Mouse (Mus musculus): Measurements from ENCODE around the gene Adar.

The Adar gene

DNA sequence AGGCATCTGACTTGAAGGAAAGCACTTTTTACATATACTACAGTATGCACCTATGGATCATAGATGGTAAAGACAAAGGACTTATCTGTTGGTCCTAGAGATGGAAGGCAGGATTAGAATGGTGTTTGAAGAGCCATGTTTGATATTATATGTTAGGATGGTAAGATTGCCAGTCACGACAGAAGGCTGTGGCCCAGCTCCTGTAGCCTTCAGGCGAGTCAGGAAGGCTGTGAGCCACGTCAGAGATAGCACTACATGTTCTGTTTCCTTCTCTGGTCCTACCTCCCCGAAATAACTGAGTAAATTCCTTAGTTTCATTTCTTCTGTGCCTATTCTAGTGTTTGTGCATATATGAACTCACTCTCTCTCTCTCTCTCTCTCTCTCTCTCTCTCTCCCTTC lies 17.3 kb downstream of the Adar start:
- no peak for DNase-seq

DNA sequence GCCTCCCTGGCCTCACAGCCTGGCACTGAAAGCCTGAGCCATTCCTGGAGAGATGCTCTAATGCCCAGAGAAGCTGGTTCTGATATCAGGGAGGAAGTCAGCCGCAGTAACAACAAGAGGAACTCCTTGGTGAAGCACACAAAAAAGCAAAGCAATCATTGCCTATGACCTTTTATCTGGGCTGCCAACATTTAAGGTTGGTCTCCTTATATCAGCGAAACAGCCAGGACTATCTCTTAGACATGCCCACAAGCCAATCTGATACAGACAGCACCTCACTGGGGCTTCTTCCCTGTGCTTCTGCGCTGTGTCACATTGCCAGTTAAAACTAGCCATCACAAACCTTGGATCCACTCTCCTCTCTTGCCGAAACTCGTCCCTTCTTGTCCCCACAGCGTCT lies 23.7 kb downstream of the Adar start:
- no peak for DNase-seq

DNA sequence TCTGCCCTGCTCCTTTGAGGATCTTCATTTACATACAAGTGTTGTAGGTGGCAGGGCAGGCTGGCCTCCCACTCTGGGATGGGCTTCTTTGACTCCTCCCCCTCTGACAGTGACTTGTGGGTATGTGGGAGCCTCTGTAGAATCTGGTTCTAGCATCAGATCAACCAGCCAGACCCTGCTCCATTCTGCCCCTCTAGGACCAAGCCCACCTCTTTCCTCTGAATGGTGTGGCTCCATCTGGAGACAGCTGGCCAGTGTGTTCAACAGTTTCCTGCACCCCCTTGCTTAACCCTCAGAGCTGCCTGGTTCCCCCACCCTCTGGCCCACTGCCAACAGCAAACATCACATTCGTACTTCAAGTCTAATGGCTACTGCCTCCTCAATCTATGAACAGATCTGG lies 37.5 kb downstream of the Adar start:
- DNase-seq, result no peak

DNA sequence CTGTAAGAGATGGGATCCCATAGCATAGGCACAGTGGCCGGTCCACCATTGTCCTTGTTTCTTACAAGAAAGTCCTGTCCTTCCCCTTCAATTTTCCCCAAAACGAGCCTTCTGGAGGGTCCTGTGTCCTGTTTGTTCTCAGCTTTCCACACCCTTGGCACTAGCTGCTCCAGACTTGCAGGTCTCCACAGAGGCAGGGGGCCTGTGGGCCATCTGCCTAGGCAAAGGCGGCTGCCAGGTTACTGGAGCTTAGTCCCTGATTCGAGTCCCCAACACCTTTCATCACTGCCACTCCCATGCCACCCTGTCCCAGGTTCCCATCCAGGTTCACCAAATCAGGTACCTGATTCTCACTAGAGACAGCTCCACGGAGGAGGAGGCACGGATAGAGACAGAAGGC lies 40.5 kb downstream of the Adar start:
- no peak for DNase-seq

DNA sequence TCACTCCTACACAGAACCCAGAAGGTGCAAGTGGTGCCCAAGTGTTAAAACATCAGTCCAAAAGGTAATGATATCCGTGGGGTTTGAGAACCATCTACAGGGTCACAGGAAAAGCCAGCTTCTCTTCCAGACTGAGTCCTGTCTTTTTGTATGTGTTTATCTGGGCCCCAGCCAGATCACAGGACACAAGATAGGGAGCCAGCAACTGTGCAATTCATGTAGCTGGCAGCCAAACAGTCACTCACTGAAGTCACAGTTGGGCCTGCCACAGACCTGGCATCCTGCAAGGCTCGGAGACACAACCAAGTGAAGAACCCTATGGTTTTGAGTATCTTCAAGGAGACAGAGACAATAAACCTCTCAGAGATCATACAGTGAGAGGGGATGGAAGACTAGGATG lies 43.0 kb downstream of the Adar start:
- no peak for DNase-seq

DNA sequence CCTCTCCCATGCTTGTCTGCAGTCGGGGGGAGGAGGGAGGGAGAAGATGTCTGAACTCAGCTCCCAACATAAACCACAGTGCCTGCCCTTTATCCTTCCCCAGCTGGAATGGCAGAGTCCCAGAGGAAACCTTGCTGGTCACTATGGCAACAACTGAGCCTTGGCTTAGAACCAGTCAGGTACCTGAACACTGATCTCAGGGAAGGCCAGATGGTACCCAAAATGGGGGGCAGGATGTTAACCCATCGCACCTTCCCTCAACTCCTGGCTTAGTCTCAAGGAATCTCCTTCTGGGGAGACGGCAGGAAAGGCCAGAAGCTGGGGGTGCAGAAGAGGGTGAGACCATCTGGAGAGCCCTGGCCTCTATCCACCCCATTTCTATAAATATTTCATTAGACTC lies 45.0 kb downstream of the Adar start:
- no peak for DNase-seq

DNA sequence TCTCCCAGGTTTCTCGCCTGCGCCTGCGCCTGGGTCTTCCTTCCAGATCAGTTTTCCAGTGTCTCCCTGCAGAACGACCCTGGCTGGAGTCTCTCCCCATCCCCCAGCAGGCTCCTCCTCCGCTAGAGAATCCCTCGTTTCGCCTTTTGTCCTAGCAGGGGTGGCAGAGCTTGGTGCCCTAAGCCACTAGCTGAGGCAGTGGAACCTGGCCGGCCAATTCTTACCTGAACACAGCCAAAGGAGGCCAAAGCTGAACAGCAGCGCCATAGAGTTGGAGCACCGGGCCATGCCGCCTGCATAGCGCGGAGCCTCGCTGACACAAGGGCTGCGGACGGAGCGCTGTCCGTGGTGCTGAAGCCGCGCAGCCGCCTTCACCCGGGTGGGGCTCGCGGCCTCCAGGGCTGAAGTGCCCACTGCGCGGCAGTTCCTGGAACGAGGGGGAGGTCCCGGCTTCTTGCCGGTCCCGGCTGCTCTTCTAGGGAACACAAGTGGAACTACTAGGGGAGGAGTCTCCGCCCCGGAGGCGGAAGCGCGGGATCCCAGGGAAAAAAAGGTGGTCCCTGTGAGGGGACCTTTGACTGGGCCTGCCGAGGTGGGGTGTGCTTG lies 49.4 kb downstream of the Adar start, which contains the start of gene Chrnb2:
Gene Chrnb2, minus strand, starts transcription at position 514 of the 606 bp plus-strand sequence.
- DNase-seq, result peak; percentile 77

DNA sequence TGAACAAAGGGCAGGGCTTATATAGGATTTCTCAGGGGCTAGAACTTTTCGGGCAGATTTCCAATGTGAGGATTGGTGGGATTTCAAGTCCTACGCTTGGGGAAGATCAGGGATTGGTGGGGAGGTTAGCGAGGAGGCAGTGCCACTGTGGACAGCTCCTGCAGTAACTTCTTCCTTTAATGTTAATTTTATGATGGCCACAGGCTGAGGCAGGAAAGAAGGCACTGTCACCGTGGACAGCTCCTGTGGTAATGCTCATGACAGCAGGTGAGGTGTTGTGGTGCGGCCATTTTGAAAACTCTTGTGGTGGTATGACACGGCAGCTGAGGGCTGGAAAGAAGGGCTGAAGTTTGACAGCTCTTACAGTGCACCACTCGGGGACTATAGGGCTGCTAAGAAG lies 54.8 kb downstream of the Adar start:
- DNase-seq, result no peak

DNA sequence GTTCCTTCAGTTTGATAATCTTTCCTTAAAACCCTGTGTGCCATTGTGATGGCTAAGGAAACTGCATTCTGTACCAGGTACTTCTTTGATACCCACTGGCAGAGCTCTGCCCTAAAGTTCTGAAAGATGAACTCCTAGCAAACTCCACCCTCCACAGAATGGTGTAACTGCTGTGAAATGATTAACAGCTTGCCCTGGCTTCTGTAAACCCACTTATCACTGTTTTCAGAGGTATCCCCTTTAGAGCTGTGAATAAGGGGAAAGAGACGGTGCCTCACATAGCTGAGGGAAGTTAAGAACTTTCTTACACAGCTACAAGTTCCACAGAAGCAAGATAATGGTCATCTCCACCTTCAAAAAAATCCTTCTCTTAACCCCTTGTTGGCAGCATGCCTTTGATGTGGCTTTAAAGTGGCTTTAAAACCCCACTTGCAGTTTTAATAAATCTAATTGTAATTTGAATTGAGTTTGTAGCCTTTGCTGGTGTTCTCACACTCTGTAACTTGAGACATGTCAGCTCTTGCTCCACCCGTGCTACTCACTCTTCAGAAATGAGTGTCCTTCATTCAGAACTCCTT lies 55.7 kb downstream of the Adar start:
- no peak for DNase-seq

DNA sequence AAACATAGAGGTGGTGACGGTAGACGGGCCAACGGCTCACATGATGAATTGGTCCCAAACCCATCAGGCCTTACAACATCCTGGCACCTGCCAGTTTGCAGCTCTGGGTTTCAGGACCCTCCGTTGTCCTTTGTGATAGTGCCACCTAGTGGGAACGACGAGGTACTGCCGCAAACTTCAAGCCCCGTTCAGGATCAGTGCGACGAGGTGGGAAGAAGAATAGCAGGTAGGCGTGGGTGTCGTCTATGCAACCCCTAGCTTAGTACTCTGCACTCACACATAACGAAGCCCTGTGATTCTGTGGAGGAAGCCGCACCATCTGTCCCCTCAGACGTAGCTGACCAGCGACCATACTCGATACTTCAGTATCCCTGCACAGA lies 57.8 kb downstream of the Adar start:
- peak; percentile 89 for DNase-seq

DNA sequence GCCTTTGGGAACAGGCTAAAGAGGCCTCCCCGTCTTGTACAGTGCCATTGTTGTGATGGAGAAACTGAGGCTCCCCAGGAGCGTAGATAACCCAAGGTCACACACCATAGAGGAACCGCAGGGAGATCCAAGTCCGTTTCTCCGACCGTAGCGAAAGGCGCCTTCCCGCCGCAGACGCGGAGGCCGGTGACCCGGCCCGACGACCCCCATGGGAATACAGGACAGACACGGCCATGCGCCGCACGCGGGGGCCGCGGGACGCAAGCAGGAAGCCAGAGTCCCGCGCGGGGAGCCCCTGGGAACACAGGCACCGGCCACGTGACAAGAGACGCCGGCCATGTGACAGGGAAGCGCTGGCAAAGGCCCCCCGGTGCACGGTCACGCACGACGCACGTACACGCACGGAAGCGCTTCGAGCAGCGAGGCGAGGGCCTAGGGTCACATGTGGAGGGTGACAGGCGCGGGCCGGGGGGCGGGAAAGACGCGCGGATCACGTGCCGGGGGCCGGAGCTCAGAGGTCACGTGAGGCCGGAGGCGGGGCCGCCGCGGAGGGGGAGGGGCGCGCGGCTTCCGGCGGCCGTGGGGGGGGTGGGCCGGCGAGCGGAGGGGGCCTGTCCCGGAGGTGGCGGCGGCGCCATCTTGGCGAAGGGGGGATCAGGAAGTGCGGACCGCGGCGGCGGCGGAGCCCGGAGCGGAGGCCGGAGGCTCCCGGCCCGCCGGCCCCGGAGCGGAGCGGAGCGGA lies 58.3 kb downstream of the Adar start, which contains the start of gene Ube2q1:
Gene Ube2q1, plus strand, starts transcription at position 649 of the 742 bp plus-strand sequence.
- DNase-seq, result peak; percentile 96

DNA sequence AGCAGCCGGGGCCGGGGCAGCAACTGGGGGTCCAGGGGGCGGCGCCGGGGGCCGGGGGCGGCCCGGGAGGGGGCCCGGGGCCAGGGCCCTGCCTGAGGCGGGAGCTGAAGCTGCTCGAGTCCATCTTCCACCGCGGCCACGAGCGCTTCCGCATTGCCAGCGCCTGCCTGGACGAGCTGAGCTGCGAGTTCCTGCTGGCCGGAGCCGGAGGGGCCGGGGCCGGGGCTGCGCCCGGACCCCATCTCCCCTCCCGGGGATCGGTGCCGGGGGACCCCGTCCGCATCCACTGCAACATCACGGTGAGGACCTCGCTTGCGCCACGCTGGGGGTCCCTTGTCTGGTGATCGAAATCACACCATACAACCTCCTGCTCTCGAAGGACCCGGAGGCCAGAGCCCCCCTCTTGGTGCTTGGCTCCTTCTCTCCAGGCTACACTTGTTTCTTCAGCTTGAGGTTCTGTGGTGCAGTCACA lies 59.0 kb downstream of the Adar start:
- DNase-seq, result no peak

DNA sequence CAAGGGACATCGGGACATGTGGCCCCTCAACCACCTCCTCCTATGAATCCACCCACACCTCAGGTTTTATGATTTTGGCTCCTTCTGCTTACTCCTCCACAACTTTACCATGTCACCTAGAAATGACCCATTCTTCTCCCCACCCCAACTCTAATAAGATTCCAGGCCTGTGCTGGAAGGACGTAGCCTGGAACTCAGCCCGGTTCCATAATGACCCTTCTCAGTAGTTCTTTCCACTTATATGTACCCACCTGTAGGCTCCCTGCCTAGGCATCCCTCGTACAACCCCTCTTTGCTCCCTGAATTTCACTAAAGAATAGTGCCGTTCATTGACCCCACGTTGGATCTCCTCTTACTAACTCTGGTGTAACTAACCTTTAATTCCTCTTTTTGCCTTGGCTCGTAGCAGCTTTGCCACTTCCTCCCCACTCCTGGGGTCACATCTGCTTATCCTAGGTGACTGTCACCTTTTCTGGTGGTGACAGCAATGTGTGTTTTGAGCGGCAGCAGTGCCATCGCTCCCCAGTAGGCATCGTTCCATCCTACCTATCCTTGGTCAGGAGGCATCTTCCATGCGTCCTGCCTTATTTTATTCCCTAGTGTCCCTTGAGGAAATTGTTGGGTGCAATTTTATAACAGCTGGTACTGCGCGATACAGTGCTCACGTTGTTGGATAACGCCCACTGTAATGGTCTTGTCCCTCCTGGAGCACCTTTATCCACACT lies 59.6 kb downstream of the Adar start:
- DNase-seq, result peak; percentile 38

DNA sequence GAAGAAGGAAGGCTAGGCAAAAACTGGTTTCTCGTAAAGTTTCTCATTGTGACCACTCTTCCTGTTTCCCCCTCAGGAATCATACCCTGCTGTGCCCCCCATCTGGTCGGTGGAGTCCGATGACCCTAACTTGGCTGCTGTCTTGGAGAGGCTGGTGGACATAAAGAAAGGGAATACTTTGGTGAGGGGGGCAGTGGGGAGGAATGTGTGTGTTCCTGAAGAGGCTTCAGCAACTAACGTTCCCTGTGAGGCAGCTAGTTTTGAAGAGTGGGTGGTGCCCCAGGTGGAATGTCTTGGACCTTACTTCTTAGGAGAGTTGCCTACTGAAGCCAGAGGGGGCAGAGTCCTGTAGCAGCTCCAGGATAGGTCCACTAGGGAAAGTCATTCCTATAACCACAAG lies 61.2 kb downstream of the Adar start:
- no peak for DNase-seq

DNA sequence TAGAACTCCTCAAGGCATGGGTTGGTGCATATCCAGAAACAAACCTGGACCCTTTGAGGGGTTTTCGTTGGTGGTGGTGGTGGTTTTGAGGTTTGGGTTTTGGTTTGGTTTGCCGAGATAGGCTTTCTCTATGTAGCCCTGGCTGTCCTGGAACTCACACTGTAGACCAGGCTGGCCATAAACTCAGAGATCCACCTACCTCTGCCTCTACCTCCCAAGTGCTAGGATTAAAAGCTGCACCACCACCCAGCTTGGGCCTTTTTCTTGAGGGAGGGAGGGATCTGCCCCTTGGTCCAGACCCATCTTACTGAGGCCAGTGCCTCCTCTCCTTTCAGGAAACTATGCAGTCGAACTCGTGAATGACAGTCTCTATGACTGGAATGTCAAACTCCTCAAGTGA lies 65.3 kb downstream of the Adar start:
- DNase-seq, result no peak

DNA sequence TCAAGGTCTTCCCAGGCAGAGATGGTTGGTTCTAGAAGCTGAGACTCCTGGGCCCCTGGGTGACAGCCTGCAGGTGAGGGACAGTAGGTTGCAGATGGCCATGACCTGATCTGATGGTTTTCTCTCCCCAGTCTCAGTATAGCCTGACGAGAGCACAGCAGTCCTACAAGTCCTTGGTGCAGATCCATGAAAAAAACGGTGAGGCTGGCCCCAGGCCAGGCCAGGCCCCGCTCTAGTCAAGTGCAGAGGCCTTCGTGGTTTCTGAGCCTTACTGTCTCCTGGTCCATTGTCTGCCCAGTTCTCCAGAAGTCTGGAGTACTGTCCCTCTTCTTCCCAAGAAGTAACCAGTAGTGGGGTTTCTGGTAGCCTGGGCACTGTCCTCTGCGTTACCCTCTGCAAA lies 66.8 kb downstream of the Adar start:
- no peak for DNase-seq

DNA sequence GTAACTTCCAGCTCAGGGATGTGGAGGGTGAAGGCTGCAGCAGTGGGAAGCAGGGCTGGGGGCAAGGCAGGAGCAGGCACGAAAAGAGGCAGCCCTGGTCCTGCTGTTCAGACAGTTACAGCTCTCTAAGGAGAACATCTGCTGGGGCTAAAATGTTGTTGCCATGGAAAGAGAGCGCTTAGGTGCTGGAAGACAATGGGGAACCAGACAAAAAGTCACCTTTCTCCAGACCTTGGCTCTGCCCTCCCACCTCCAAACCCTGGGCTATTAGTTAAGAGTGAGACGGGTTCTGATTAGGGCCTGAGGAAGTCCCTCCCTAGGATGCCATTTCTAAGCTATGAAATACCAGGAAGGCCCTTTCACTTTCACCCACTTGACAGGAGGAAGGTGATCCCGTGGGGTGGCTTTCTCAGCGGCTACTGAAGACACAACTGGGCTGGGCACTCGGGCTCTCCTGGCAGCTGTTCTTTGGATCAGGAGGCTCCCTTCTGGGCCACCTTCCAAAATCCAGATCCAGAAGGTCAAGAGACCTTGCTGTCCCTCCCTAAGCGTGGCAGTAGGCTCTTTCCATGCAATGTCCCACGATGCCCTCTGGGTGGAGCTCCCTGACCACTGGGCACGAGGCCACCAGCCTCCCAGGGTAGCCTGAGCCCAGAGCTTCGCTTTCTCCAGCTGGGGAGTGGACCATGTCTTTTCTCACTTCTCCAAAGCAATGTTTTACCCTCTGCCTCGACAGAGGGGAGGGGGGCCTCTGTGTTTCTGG lies 70.3 kb downstream of the Adar start:
- peak; percentile 26 for DNase-seq

DNA sequence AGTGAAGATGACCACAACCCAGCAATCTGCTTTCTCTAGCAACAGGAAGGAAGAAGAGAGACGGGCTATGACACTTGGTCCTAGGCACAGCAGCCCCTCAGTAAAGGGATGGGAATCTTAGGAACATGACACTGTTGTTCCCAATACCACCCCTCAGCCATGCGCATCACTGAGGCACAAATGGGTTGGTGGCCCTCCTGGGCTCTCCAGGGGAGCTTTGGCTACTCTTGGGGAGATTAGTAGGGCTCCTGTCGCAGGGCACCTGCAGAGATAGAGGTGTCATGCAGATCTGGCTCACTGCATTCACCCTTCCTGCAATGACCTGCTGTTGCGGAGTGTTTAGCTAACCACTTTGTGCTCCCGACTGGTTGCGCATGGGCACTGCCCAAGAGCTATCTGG lies 71.5 kb downstream of the Adar start:
- no peak for DNase-seq

DNA sequence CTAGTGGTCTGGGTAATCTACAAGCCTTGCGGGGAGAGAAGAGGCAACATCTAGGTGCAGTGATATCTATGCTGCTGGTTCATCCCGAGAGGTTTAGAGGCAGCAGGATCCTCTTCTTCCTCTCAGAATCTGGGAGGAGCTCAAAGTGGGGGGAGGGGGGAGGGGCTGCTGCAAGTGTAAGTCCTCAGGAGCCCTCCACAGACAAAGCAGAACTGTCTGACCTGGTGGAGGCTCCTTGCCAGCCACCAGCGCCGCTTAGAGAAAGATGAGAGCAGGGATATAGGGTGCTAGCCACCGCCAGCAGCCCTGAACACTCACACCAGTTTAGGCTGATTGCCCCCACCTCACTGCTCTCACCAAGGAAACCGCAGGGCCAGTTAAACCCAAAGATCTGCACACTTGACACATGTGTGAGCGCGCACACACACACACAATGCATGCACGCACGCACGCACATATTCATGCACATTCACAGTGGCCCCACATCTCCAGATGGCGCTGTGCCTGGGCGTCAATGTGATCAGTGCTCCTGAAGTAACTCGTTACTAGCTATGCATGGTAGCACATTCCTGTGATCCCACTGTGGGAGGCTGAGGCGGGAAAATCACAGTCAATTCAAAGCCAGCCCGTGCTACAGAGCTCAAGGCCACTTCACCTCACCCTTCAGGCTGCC lies 74.0 kb downstream of the Adar start:
- no peak for DNase-seq

DNA sequence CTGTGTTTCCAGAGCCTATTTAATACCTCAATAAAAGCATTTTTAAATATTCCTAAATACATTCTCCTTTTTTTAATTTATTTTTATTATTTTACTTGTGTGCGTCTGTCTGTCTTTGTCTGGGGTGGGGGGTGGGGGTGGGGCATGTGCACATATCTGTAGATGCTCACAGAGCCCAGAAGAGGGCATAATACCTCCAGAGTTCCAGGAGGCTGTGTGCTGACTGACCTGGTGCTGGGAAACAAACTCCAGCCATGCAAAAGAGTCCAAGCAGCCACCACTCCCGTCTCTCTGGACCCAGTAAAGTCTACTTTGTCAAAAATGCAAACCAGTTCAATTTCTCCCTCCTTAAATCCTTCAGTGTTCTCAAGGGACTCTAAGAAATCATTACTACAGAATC lies 79.8 kb downstream of the Adar start:
- DNase-seq, result no peak

DNA sequence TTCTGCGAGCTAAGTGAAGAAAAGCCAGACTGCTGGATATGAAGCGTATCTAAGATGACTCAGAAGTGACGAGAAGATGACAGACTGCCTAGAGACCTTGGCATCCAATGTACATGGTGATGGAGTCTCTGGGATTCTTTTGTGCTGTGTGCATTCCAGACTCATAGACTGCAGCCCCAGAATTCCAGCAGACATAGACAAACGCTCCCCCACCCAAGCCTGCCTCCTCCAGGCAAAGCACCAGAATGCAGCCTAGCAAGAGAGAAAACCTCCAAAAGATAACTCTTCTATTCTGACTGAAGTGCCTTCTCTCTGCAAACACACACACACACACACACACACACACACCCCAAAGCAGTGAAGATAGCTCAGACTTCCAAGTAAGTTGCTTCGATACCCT lies 80.9 kb downstream of the Adar start:
- no peak for DNase-seq

DNA sequence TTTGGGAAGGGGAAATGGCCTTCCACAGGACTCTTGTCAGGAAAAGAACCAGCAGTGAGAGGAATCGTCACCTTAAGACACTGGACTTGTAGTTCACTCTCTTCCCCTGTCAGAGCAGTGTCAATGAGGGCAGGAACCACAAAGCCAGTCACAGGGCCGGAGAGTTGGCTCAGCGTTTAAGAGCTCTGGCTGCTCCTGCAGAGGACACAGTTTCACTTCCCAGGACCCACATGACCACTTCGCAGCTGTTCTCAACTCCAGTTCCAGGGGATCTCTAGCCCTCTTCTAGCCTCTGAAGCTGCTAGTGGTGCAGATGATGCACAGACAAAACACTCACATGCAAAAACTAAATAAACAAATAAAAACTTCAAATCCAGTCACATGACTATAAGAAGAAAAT lies 81.5 kb downstream of the Adar start:
- no peak for DNase-seq
